Mouse (Mus musculus): ENCODE data around the gene Tmem94. TPM values are rescaled to one million over a fixed set of nuclear protein-coding genes. Genes with fewer than 3 reads are reported as not detected.
"Not testable (repeated sequence)": the region's sequence is repeated elsewhere in the genome, so short reads cannot be mapped to it uniquely, and the experiment has no call there.

Tmem94 gene
- total and polyA plus RNA-seq, 3 experiments: 6.4 to 27.4 (median 15.0) TPM

DNA sequence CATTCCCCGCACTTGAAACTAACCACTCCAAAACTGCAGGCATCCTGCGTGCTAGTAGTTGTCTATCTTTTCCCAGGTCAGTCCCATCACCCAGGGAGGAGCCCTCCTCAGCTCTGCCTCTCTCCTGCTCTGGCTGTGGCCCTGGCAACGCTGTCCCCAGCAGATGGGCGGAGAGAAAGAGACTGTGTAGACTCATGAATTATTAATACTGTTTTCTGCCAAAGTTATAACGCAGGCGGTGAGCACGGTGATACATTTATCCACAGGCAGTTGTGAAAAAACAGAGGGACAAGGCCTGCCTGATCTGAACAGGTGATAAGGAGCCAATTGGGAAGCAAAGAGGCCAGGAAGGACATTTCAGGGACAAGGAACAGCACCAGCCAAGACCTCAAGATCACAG lies 12.6 kb upstream of the Tmem94 start:
- no peaks in the 10 kb centered on the region; a peak in 1 of 4 replicates for H3K4me1 ChIP-seq (ENCODE audit: control insufficient read depth in 1 of 2, insufficient read depth in 2 of 2)
- no peak overlapping the region for H3K9ac ChIP-seq (ENCODE audit: insufficient read depth, low read depth)
- dilution Hi-C loops (cut with MboI; ENCODE audit: extremely low pct_ligation_motif_present, extremely low pct_unique_long_range_greater_than_20kb, low sequenced_read_pairs): no loop called here
- TF ChIP-seq ZMIZ1 (IDR thresholded peaks at IDR 0.05; ENCODE audit: low read depth, low read length) (no peak), NELFE (IDR thresholded peaks at IDR 0.05; ENCODE audit: low read depth, low read length) (no peak), MYC (IDR thresholded peaks at IDR 0.05; ENCODE audit: low read depth, low read length) (no peak), TCF12 (IDR thresholded peaks at IDR 0.05; ENCODE audit: low read depth, low read length) (no peak), ETS1 (conservative IDR thresholded peaks at IDR 0.05; ENCODE audit: low read depth, low read length) (no peak), USF2 (conservative IDR thresholded peaks at IDR 0.05; ENCODE audit: low read depth, low read length) (no peak), BHLHE40 (IDR thresholded peaks at IDR 0.05; ENCODE audit: low read depth, low read length) (no peak), PAX5 (IDR thresholded peaks at IDR 0.05; ENCODE audit: low read length) (no peak), MAZ (IDR thresholded peaks at IDR 0.05; ENCODE audit: low read depth, low read length) (no peak), USF1 (IDR thresholded peaks at IDR 0.05; ENCODE audit: low read depth, low read length) (no peak), CHD2 (IDR thresholded peaks at IDR 0.05; ENCODE audit: low read length) (no peak), MAFK (IDR thresholded peaks at IDR 0.05; ENCODE audit: insufficient replicate concordance, low read length) (no peak), TBP (conservative IDR thresholded peaks at IDR 0.05; ENCODE audit: low read depth, low read length) (no peak), GABPA (IDR thresholded peaks at IDR 0.05; ENCODE audit: insufficient replicate concordance, low read depth, low read length) (no peak), EP300 (IDR thresholded peaks at IDR 0.05; ENCODE audit: low read length) (no peak), HCFC1 (IDR thresholded peaks at IDR 0.05; ENCODE audit: low read depth, low read length) (no peak), E2F4 (IDR thresholded peaks at IDR 0.05; ENCODE audit: insufficient replicate concordance, low read depth, low read length) (no peak)
- no peak for DNase-seq (ENCODE audit: extremely low read depth)
- peaks cover 5% of the 10 kb centered on the region for H3K27me3 ChIP-seq (replicated peaks)
- in situ Hi-C loops (cut with MboI; ENCODE audit: low pct_ligation_motif_present, low pct_unique_long_range_greater_than_20kb, low sequenced_read_pairs): no loop called here
- H3K4me2 ChIP-seq (ENCODE audit: insufficient read depth, low read depth, poor library complexity, severe bottlenecking): no peak overlapping the region
- no peaks in the 10 kb centered on the region for H3K36me3 ChIP-seq (replicated peaks in 1 of 2; ENCODE audit: control insufficient read depth in 1 of 2, insufficient read depth in 1 of 2, low read length in 1 of 2)
- H3K9me3 ChIP-seq (replicated peaks; ENCODE audit: low read length): peaks cover 3% of the 10 kb centered on the region
- no peaks in the 10 kb centered on the region for H3K79me2 ChIP-seq (replicated peaks; ENCODE audit: control insufficient read depth, extremely low read depth, insufficient read depth, poor library complexity, severe bottlenecking)
- no peak overlapping the region for H3K27ac ChIP-seq (ENCODE audit: insufficient read depth, low read depth)
- H3K4me3 ChIP-seq (replicated peaks in 1 of 3; ENCODE audit: low read depth in 2 of 3, low read length in 2 of 3, poor library complexity in 1 of 3): no peak overlapping the region

DNA sequence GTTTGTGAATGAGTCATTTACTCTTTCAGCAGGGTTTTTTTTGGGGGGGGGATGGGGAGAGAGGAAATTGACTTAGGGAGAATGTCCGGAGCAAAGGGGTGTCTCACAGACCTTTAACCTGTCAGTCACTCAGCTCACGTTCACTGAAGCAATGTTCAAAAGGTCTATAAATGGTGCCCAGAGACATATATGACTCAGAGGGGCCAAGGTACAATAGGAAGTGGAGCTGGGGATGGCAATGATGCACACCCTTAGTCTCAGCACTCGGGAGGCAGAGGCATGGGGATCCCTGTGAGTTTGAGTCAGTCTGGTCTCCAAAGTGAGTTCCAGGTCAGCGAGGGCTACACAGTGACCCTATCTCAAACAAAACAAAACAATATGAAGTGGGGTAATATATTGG lies 11.7 kb upstream of the Tmem94 start:
- Histone ChIP-seq H3K9me3 (replicated peaks; ENCODE audit: low read length) (peaks cover 3% of the 10 kb centered on the region), H3K4me1 (ENCODE audit: control insufficient read depth in 1 of 2, insufficient read depth in 2 of 2) (no peaks in the 10 kb centered on the region; a peak in 1 of 4 replicates), H3K27me3 (replicated peaks) (peaks cover 5% of the 10 kb centered on the region), H3K27ac (ENCODE audit: insufficient read depth, low read depth) (no peak overlapping the region), H3K9ac (ENCODE audit: insufficient read depth, low read depth) (no peak overlapping the region), H3K36me3 (replicated peaks in 1 of 2; ENCODE audit: control insufficient read depth in 1 of 2, insufficient read depth in 1 of 2, low read length in 1 of 2) (no peaks in the 10 kb centered on the region), H3K4me2 (ENCODE audit: insufficient read depth, low read depth, poor library complexity, severe bottlenecking) (no peak overlapping the region), H3K4me3 (replicated peaks in 1 of 3; ENCODE audit: low read depth in 2 of 3, low read length in 2 of 3, poor library complexity in 1 of 3) (no peak overlapping the region), H3K79me2 (replicated peaks; ENCODE audit: control insufficient read depth, extremely low read depth, insufficient read depth, poor library complexity, severe bottlenecking) (no peaks in the 10 kb centered on the region)
- TF ChIP-seq BHLHE40 (IDR thresholded peaks at IDR 0.05; ENCODE audit: low read depth, low read length) (peak; percentile 55), ZNF384 (IDR thresholded peaks at IDR 0.05; ENCODE audit: low read depth, low read length) (peak; percentile 59), ZMIZ1 (IDR thresholded peaks at IDR 0.05; ENCODE audit: low read depth, low read length) (no peak), ETS1 (conservative IDR thresholded peaks at IDR 0.05; ENCODE audit: low read depth, low read length) (no peak), ZKSCAN1 (IDR thresholded peaks at IDR 0.05; ENCODE audit: borderline replicate concordance, low read depth, low read length) (no peak), EP300 (IDR thresholded peaks at IDR 0.05; ENCODE audit: low read length) (no peak), MYC (IDR thresholded peaks at IDR 0.05; ENCODE audit: low read depth, low read length) (no peak), UBTF (IDR thresholded peaks at IDR 0.05; ENCODE audit: low read depth, low read length) (no peak), IRF4 (IDR thresholded peaks at IDR 0.05; ENCODE audit: low read depth, low read length) (peak; percentile 42; the same call in 1 of the 2 replicates), MXI1 (IDR thresholded peaks at IDR 0.05; ENCODE audit: low read depth, low read length) (no peak), MAX (IDR thresholded peaks at IDR 0.05; ENCODE audit: low read length) (no peak), CHD1 (IDR thresholded peaks at IDR 0.05; ENCODE audit: low read depth, low read length) (no peak), MAZ (IDR thresholded peaks at IDR 0.05; ENCODE audit: low read depth, low read length) (no peak), MEF2A (IDR thresholded peaks at IDR 0.05; ENCODE audit: borderline replicate concordance, low read depth, low read length) (no peak; the same call in 1 of the 2 replicates)
- no peak for DNase-seq (ENCODE audit: extremely low read depth)
- dilution Hi-C loops (cut with MboI; ENCODE audit: extremely low pct_ligation_motif_present, extremely low pct_unique_long_range_greater_than_20kb, low sequenced_read_pairs) (no loop called here), in situ Hi-C loops (cut with MboI; ENCODE audit: low pct_ligation_motif_present, low pct_unique_long_range_greater_than_20kb, low sequenced_read_pairs) (no loop called here)

DNA sequence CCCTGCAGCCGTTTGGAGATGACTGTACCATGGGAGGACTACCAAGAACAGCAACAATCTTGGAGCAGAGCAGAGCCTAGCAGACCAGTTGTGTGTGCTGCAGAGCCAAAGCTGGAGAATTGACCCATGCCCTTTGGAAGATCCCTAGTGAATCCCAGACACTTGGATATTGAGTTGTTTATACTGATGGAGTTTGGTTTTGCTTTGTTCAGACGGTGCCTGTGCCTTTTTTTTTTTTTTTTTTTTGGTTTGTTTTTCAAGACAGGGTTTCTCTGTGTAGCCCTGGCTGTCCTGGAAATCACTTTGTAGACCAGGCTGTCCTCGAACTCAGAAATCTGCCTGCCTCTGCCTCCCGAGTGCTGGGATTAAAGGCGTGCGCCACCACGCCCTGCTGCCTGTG lies 3.1 kb upstream of the Tmem94 start:
- H3K9ac ChIP-seq (ENCODE audit: insufficient read depth, low read depth); dilution Hi-C loops (cut with MboI; ENCODE audit: extremely low pct_ligation_motif_present, extremely low pct_unique_long_range_greater_than_20kb, low sequenced_read_pairs); H3K4me2 ChIP-seq (ENCODE audit: insufficient read depth, low read depth, poor library complexity, severe bottlenecking); H3K36me3 ChIP-seq (replicated peaks in 1 of 2; ENCODE audit: control insufficient read depth in 1 of 2, insufficient read depth in 1 of 2, low read length in 1 of 2); in situ Hi-C loops (cut with MboI; ENCODE audit: low pct_ligation_motif_present, low pct_unique_long_range_greater_than_20kb, low sequenced_read_pairs); H3K4me3 ChIP-seq (replicated peaks in 1 of 3; ENCODE audit: low read depth in 2 of 3, low read length in 2 of 3, poor library complexity in 1 of 3); DNase-seq (ENCODE audit: extremely low read depth); H3K27me3 ChIP-seq (replicated peaks); H3K9me3 ChIP-seq (replicated peaks; ENCODE audit: low read length); H3K79me2 ChIP-seq (replicated peaks; ENCODE audit: control insufficient read depth, extremely low read depth, insufficient read depth, poor library complexity, severe bottlenecking); H3K27ac ChIP-seq (ENCODE audit: insufficient read depth, low read depth): not testable (repeated sequence)
- peaks cover 3 to 16% of the 10 kb centered on the region in 2 experiments; a peak in 3 of 4 replicates for H3K4me1 ChIP-seq (ENCODE audit: control insufficient read depth in 1 of 2, insufficient read depth in 2 of 2)
